Mouse (Mus musculus) kidney, embryonic 15.5 days (tissue): ENCODE data around the gene Mreg. TPM values are rescaled to one million over a fixed set of nuclear protein-coding genes. Genes with fewer than 3 reads are reported as not detected.

ENCODE experiments used
- ATAC-seq: fragments of 200-750 bp; cut with Nextera tagmentation; replicated peaks from 2 replicates; pipeline ENCODE4 v1.8.0; 2017; ENCODE audit warnings: moderate TSS enrichment; ENCODE audit not compliant: low FRiP score
- H3K27ac ChIP-seq: fragments of 300-500 bp; sonication (generic); 2 replicates; pipeline ENCODE4 v1.5.1; 2015; ENCODE audit warnings: mild to moderate bottlenecking, inconsistent platforms
- H3K27me3 ChIP-seq: fragments of 300-500 bp; sonication (generic); 2 replicates; pipeline ENCODE4 v1.6.1; 2015; ENCODE audit warnings: inconsistent platforms
- H3K36me3 ChIP-seq: fragments of 300-500 bp; sonication (generic); 2 replicates; pipeline ENCODE4 v1.6.1; 2015; ENCODE audit warnings: inconsistent platforms
- H3K4me1 ChIP-seq: fragments of 300-500 bp; sonication (generic); 2 replicates; pipeline ENCODE4 v1.6.1; 2015; ENCODE audit warnings: inconsistent platforms
- H3K4me2 ChIP-seq: fragments of 300-500 bp; sonication (generic); 2 replicates; pipeline ENCODE4 v1.6.1; 2015; ENCODE audit warnings: moderate library complexity, mild to moderate bottlenecking, inconsistent platforms
- H3K4me3 ChIP-seq: fragments of 300-500 bp; sonication (generic); replicated peaks from 2 replicates; pipeline ENCODE4 v1.5.1; 2015; ENCODE audit warnings: mild to moderate bottlenecking, inconsistent platforms
- H3K9ac ChIP-seq: fragments of 300-500 bp; sonication (generic); 2 replicates; pipeline ENCODE4 v1.6.1; 2015; ENCODE audit warnings: mild to moderate bottlenecking, inconsistent platforms
- H3K9me3 ChIP-seq: fragments of 300-500 bp; sonication (generic); replicated peaks from 2 replicates; pipeline ENCODE4 v1.6.1; 2016; ENCODE audit warnings: inconsistent platforms
- WGBS: fragments of 180-500 bp; shearing (Covaris S2); methylation state at CpG from one replicate; pipeline ENCODE4 v1.1.7; 2015; ENCODE audit warnings: mixed read lengths; 5-methylcytosine and 5-hydroxymethylcytosine counted together
- polyA plus RNA-seq: library from polyadenylated mRNA; unstranded; fragments of >200 nt; fragmentation: Nextera tagmentation; extraction: Ambion mirVana; gene quantifications from 2 replicates; pipeline ENCODE4 v1.2.1, GENCODE M21; 2015

Gene Mreg
- polyA plus RNA-seq, 1 experiment from 2014 or later, result 5.7 TPM

GRCm38 (mm10) chr1:72203204-72203603, 8.9 kb downstream of the Mreg start:
- Histone ChIP-seq H3K4me2 (no peak overlapping the region), H3K4me1 (0 out of 2 replicates have a peak, but pooled peaks cover 2% of the 10 kb centered on the region), H3K36me3 (no peaks in the 10 kb centered on the region), H3K9me3 (no peaks in the 10 kb centered on the region), H3K9ac (no peak overlapping the region), H3K27me3 (no peaks in the 10 kb centered on the region), H3K27ac (no peak overlapping the region), H3K4me3 (no peak overlapping the region)
- 85% methylated on average over 9 of the region's 9 CpGs for WGBS
- no peak for ATAC-seq

- H3K4me2 ChIP-seq, result no peak overlapping the region
- H3K27ac ChIP-seq, result no peak overlapping the region
- no peak overlapping the region for H3K9ac ChIP-seq
- no peaks in the 10 kb centered on the region for H3K27me3 ChIP-seq
- no peaks in the 10 kb centered on the region for H3K36me3 ChIP-seq
- no peaks in the 10 kb centered on the region for H3K9me3 ChIP-seq
- WGBS, result 90% methylated on average over 7 of the region's 7 CpGs
- 0 out of 2 replicates have a peak, but pooled peaks cover 6% of the 10 kb centered on the region for H3K4me1 ChIP-seq
- H3K4me3 ChIP-seq, result no peak overlapping the region
- ATAC-seq, result no peak
Observed at GRCm38 (mm10) chr1:72202705-72203104, 9.4 kb downstream of the Mreg start.

- no peak overlapping the region for H3K9ac ChIP-seq
- H3K4me1 ChIP-seq, result 0 out of 2 replicates have a peak, but pooled peaks cover 6% of the 10 kb centered on the region
- H3K27me3 ChIP-seq, result no peaks in the 10 kb centered on the region
Observed at GRCm38 (mm10) chr1:72202068-72202467, 10.0 kb downstream of the Mreg start.

GRCm38 (mm10) chr1:72201126-72201525, 11.0 kb downstream of the Mreg start:
- H3K4me1 ChIP-seq, result 0 out of 2 replicates have a peak, but pooled peaks cover 6% of the 10 kb centered on the region
- H3K4me2 ChIP-seq, result no peak overlapping the region
- H3K27me3 ChIP-seq, result no peaks in the 10 kb centered on the region
- no peak overlapping the region for H3K9ac ChIP-seq
- H3K36me3 ChIP-seq, result no peaks in the 10 kb centered on the region
- no peaks in the 10 kb centered on the region for H3K9me3 ChIP-seq
- 90% methylated on average over 3 of the region's 3 CpGs for WGBS
- H3K4me3 ChIP-seq, result no peak overlapping the region
- no peak for ATAC-seq
- no peak overlapping the region for H3K27ac ChIP-seq

More at GRCm38 (mm10) chr1:72202068-72202467, 10.0 kb downstream of the Mreg start:
- Histone ChIP-seq H3K9me3 (no peaks in the 10 kb centered on the region), H3K4me3 (no peak overlapping the region), H3K4me2 (no peak overlapping the region), H3K36me3 (no peaks in the 10 kb centered on the region), H3K27ac (no peak overlapping the region)
- ATAC-seq, result no peak
- WGBS, result 80% methylated on average over 2 of the region's 2 CpGs

GRCm38 (mm10) chr1:72198142-72198806, 13.8 kb downstream of the Mreg start:
- Histone ChIP-seq H3K4me2 (no peak overlapping the region), H3K9ac (no peak overlapping the region), H3K36me3 (no peaks in the 10 kb centered on the region), H3K4me3 (no peak overlapping the region), H3K4me1 (0 out of 2 replicates have a peak, but pooled peaks cover 6% of the 10 kb centered on the region), H3K9me3 (no peaks in the 10 kb centered on the region), H3K27ac (no peak overlapping the region), H3K27me3 (no peaks in the 10 kb centered on the region)
- 56% methylated on average over 10 of the region's 10 CpGs for whole genome bisulfite sequencing
- ATAC-seq, result no peak

- no peaks in the 10 kb centered on the region for H3K36me3 ChIP-seq
- H3K27me3 ChIP-seq, result no peaks in the 10 kb centered on the region
- no peak overlapping the region for H3K4me2 ChIP-seq
- no peak for ATAC-seq
- no peak overlapping the region for H3K9ac ChIP-seq
- H3K9me3 ChIP-seq, result no peaks in the 10 kb centered on the region
- 0 out of 2 replicates have a peak, but pooled peaks cover 6% of the 10 kb centered on the region for H3K4me1 ChIP-seq
- H3K27ac ChIP-seq, result no peak overlapping the region
- no peak overlapping the region for H3K4me3 ChIP-seq
- 73% methylated on average over 10 of the region's 10 CpGs for WGBS
Observed at GRCm38 (mm10) chr1:72196626-72197359, 15.3 kb downstream of the Mreg start.

- Histone ChIP-seq H3K9ac (no peak overlapping the region), H3K27me3 (no peaks in the 10 kb centered on the region), H3K9me3 (no peaks in the 10 kb centered on the region), H3K27ac (no peak overlapping the region), H3K36me3 (no peaks in the 10 kb centered on the region), H3K4me2 (no peak overlapping the region), H3K4me3 (no peak overlapping the region), H3K4me1 (0 out of 2 replicates have a peak, but pooled peaks cover 6% of the 10 kb centered on the region)
- WGBS, result 61% methylated on average over 5 of the region's 5 CpGs
- ATAC-seq, result no peak; the same call in 1 of the 2 replicates
Observed at GRCm38 (mm10) chr1:72196123-72196522, 16.0 kb downstream of the Mreg start.

GRCm38 (mm10) chr1:72191449-72191848, 20.7 kb downstream of the Mreg start:
- 88% methylated on average over 8 of the region's 8 CpGs for WGBS
- Histone ChIP-seq H3K27ac (no peak overlapping the region), H3K9me3 (no peaks in the 10 kb centered on the region), H3K4me3 (no peak overlapping the region), H3K4me2 (no peak overlapping the region), H3K4me1 (peaks cover 8% of the 10 kb centered on the region; the same call in 1 of the 2 replicates), H3K9ac (no peak overlapping the region), H3K36me3 (no peaks in the 10 kb centered on the region), H3K27me3 (no peaks in the 10 kb centered on the region)
- no peak for ATAC-seq

- Histone ChIP-seq H3K4me3 (no peak overlapping the region), H3K4me1 (peaks cover 13% of the 10 kb centered on the region), H3K9ac (no peak overlapping the region), H3K36me3 (no peaks in the 10 kb centered on the region), H3K27ac (no peak overlapping the region), H3K4me2 (peak overlapping the region; percentile 36; the same call in 1 of the 2 replicates), H3K27me3 (no peaks in the 10 kb centered on the region), H3K9me3 (no peaks in the 10 kb centered on the region)
- 32% methylated on average over 16 of the region's 16 CpGs for WGBS
- ATAC-seq, result no peak
Observed at GRCm38 (mm10) chr1:72188142-72188738, 23.9 kb downstream of the Mreg start.

- WGBS, result 55% methylated on average over 10 of the region's 10 CpGs
- no peak overlapping the region for H3K4me3 ChIP-seq
- no peaks in the 10 kb centered on the region for H3K27me3 ChIP-seq
- H3K36me3 ChIP-seq, result no peaks in the 10 kb centered on the region
- H3K4me1 ChIP-seq, result peaks cover 21% of the 10 kb centered on the region
- H3K27ac ChIP-seq, result no peak overlapping the region
- 0 out of 2 replicates have a peak overlapping the region, but pooled peaks have one; percentile 36 for H3K4me2 ChIP-seq
- H3K9me3 ChIP-seq, result no peaks in the 10 kb centered on the region
- ATAC-seq, result no peak
- H3K9ac ChIP-seq, result no peak overlapping the region
Observed at GRCm38 (mm10) chr1:72187486-72187885, 24.6 kb downstream of the Mreg start.

GRCm38 (mm10) chr1:72186151-72186550, 26.0 kb downstream of the Mreg start:
- Histone ChIP-seq H3K4me2 (no peak overlapping the region), H3K4me3 (no peak overlapping the region), H3K4me1 (peaks cover 22% of the 10 kb centered on the region), H3K36me3 (no peaks in the 10 kb centered on the region), H3K27ac (no peak overlapping the region), H3K27me3 (no peaks in the 10 kb centered on the region), H3K9ac (no peak overlapping the region), H3K9me3 (no peaks in the 10 kb centered on the region)
- no peak for ATAC-seq
- 72% methylated on average over 5 of the region's 5 CpGs for WGBS

- no peak overlapping the region for H3K27ac ChIP-seq
- no peaks in the 10 kb centered on the region for H3K9me3 ChIP-seq
- peaks cover 22% of the 10 kb centered on the region for H3K4me1 ChIP-seq
- H3K27me3 ChIP-seq, result no peaks in the 10 kb centered on the region
- no peak overlapping the region for H3K9ac ChIP-seq
- H3K4me3 ChIP-seq, result no peak overlapping the region
- peak overlapping the region; percentile 51 for H3K4me2 ChIP-seq
- H3K36me3 ChIP-seq, result no peaks in the 10 kb centered on the region
- 0 out of 2 replicates have a peak, but pooled peaks have one; percentile 9 for ATAC-seq
- 60% methylated on average over 6 of the region's 6 CpGs for WGBS
Observed at GRCm38 (mm10) chr1:72183554-72183953, 28.6 kb downstream of the Mreg start.
